Mouse (Mus musculus): ENCODE measurements at regions not wholly inside any gene's neighbourhood (a gene's known extent, or its start where the extent isn't known, plus 50 kb on each side); places are given as distances from the start of the nearest gene placed in this dataset.

DNA sequence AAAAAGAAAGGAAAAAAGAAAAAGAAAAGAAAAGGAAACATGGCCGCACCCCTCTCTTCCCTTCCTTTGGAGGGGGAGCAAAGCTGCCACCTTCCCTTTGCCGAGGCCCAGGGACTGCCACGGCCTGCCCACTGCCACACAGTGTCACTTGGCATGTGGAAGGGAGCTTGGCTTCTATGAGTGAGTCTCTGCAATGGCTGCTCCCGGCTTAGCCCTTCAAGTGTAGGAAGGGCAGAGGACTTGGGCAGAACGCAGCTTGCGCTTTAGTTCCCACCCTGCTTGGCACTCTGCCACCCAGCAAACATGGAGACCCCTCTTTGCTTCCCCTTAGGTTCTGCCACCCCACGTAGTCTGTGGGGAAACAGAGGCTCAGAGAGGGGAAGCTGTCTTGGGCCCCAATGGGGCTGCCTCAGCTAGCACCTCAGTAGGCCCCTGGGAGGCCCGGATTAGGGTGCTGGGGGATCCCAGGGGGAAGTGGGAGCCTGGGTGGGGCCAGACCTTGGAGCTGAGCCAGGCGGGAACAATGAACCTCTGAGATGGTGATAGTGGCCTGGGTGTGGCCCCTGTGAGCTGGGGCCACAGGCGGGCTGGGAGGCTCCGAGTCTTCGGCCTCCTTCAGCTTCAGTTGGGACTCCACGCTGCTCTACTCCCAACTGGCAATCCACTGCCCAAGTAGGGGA is 57.7 kb upstream of the Tmem189 start:
- TF ChIP-seq POLR2A (IDR thresholded peaks at IDR 0.05; ENCODE audit: borderline replicate concordance, extremely low read depth, insufficient read depth, insufficient read length, poor library complexity, severe bottlenecking) (no peak), CTCF (IDR thresholded peaks at IDR 0.05; ENCODE audit: borderline replicate concordance, extremely low read depth, insufficient read depth, insufficient read length) (no peak)
